Mouse (Mus musculus) olfactory bulb, adult 2 months (tissue): Measurements from ENCODE around the gene Rnasek.

Experiments used
- CTCF ChIP-seq: fragments of 200-500 bp; IDR thresholded peaks from 2 replicates; pipeline ENCODE4 v1.5.1; 2012; ENCODE audit warnings: low read depth, mild to moderate bottlenecking, low read length, moderate library complexity; ENCODE audit not compliant: insufficient read depth
- POLR2A ChIP-seq: fragments of 200-500 bp; IDR thresholded peaks from 2 replicates; pipeline ENCODE4 v1.6.1; 2012; ENCODE audit warnings: mild to moderate bottlenecking, low read depth, low read length, moderate library complexity; ENCODE audit not compliant: insufficient read depth

- TF ChIP-seq POLR2A (no peak), CTCF (no peak)
Measured at GRCm38 (mm10) chr11:70226602-70226890, 13.1 kb downstream of the Rnasek start.
